ENCODE assay signal across 26 mouse cellular contexts in genomic region chr7:3296711-3297110, GRCm38 (mm10). TPM values are rescaled to one million over a fixed set of nuclear protein-coding genes. Genes with fewer than 3 reads are reported as not detected.
"Had no signal": no experiment of that assay in that cellular context is flagged by ENCODE, and none has a peak within 500 bp of the region (broad histone marks: within the 10 kb centered on the region; RNA-seq: fewer than 3 reads in every experiment).

No protein-coding gene starts in this region.

- ATAC-seq: midbrain, embryonic 15.5 days had no signal

- H3K9me3 ChIP-seq: lung, embryonic 15.5 days; megakaryocyte, embryonic 14.5 days; midbrain, embryonic 10.5 days; midbrain, embryonic 15.5 days; neural tube, embryonic 12.5 days; neural tube, embryonic 15.5 days had no signal

- H3K27ac ChIP-seq: left cerebral cortex, adult 2 months; liver, embryonic 14.5 days; lung, embryonic 15.5 days; midbrain, embryonic 10.5 days; midbrain, embryonic 15.5 days; neural tube, embryonic 12.5 days; neural tube, embryonic 15.5 days; stomach, postnatal 0 days had no signal

- H3K4me2 ChIP-seq: liver, embryonic 11.5 days; lung, embryonic 15.5 days; midbrain, embryonic 15.5 days; neural tube, embryonic 12.5 days; neural tube, embryonic 15.5 days had no signal

- DNase-seq: kidney, postnatal 10 days; kidney, postnatal 36 days; layer of hippocampus, postnatal 36 days; lung, adult 18-20 months; lung, postnatal 10 days; lung, postnatal 36 days; right cerebral cortex, adult 18-20 months; right cerebral cortex, postnatal 14 days; right cerebral cortex, postnatal 4 days; thymus, adult 2 months; thymus, postnatal 14 days; thymus, postnatal 4 days had no signal

- H3K4me3 ChIP-seq: left cerebral cortex, adult 2 months; lung, embryonic 15.5 days; megakaryocyte, embryonic 14.5 days; midbrain, embryonic 10.5 days; midbrain, embryonic 15.5 days; neural tube, embryonic 12.5 days; neural tube, embryonic 15.5 days had no signal

- H3K27me3 ChIP-seq: lung, embryonic 15.5 days had no signal

- H3K9ac ChIP-seq: liver, embryonic 14.5 days; lung, embryonic 15.5 days; midbrain, embryonic 15.5 days; neural tube, embryonic 12.5 days; neural tube, embryonic 15.5 days had no signal

RNA-seq across cellular contexts. Expression of gene Prkcg, which starts 7.7 kb away (rescaled TPM):
- polyA plus RNA-seq: liver, embryonic 11.5 days had no signal

RNA-seq across cellular contexts. Expression of gene Nlrp12, which starts 47.2 kb away (rescaled TPM):
- total RNA-seq: left cerebral cortex, postnatal 36 days had no signal
- polyA plus RNA-seq: limb, embryonic 11.5 days; limb, embryonic 14.5 days; midbrain, embryonic 10.5 days; neural tube, embryonic 12.5 days; neural tube, embryonic 15.5 days; stomach, embryonic 14.5 days; stomach, postnatal 0 days had no signal
